Mouse (Mus musculus): Measurements from ENCODE around the gene Calm1. TPM values are rescaled to one million over a fixed set of nuclear protein-coding genes. Genes with fewer than 3 reads are reported as not detected.

Calm1 gene
- total RNA-seq, 2 experiments from 2014 or later: 282 to 334 TPM

GRCm38 (mm10) chr12:100257779-100258178, 58.5 kb downstream of the Calm1 start:
- intact Hi-C loops (cut with DNase I): no loop called here
- no peak for DNase-seq

Other genes starting within 250 kb of the Calm1 start
- gene Kcnk13, start 234.9 kb upstream of the Calm1 start, total RNA-seq (2021): under 1 TPM; 0.50 to 0.63 TPM
- gene Psmc1, start 89.3 kb upstream of the Calm1 start, total RNA-seq (2021): 100 to 1,000 TPM; 134 to 135 TPM
- 10 to 100 TPM in 1 of 2 experiments, 1 to 10 TPM in 1; 8.4 to 11.9 TPM for gene Nrde2, start 39.8 kb upstream of the Calm1 start, total RNA-seq (2021)